Mouse (Mus musculus) right cerebral cortex, postnatal 4 days (tissue): ENCODE results near the gene Cenpj.

Experiments used
- DNase-seq: peaks from one replicate; pipeline ENCODE4 v3.0.0-alpha.2; 2022

Cenpj gene

DNA sequence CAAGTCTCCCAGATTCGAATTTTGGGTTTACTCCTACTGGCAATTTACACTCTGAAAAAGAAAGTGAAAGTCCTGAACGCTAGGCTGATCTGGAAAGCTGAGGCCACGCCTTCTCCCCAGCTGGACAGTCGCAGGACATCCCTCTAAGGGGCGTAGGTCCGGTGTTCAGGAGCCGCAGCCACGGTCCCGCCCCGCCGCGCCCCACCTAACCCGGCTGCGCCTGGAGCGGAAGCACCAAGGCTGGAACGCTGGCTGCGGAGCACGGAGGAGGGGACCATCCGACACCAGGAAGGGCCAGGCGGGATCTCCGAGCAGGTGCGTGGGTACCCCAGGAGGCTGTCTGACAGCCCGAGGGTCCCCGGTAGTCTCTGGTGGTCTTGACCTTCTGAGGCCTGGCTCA lies at the start of gene Cenpj, which contains the start of gene Parp4:
Gene Cenpj, minus strand, starts transcription at position 10 of the 400 bp plus-strand sequence.
Gene Parp4, plus strand, starts transcription at position 204 of the 400 bp plus-strand sequence.
- peak; percentile 8 for DNase-seq

DNA sequence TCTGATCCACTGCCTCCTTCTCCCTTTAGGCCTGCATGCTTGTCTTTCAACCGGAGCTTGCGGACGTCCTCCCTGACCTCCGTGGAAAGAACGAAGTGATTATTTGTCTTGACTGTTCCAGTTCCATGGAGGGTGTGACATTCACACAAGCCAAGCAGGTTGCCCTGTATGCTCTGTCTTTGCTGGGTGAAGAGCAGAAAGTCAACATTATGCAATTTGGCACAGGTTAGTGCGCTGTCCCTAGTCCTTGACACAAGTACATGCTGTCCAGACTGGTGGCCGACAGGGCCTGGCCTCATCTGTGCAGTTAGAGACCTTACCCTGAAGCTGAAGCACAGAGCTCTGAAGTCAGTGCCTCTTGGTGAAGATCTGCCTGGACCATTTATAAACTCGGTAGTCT lies 45.2 kb upstream of the Cenpj start:
- DNase-seq: no peak

DNA sequence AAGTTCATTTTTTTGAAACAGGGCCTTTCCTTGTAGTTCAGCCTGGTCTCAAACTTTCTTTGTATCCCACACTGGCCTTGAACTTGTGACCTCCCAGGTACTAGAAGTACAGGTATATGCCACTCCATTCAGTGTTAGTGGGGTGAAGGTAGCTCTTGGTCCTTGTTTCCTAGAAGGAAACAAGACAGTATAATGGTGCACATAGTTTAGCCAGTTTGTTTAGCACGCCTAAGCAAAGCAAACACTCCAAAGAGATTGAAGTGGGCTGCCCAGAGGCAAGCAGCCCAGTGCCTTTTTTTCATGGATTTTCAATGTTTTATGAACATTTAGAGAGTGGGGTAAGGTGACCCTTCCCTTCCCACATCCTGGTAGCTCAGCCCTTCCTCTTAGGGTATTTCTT lies 42.2 kb upstream of the Cenpj start:
- no peak for DNase-seq

DNA sequence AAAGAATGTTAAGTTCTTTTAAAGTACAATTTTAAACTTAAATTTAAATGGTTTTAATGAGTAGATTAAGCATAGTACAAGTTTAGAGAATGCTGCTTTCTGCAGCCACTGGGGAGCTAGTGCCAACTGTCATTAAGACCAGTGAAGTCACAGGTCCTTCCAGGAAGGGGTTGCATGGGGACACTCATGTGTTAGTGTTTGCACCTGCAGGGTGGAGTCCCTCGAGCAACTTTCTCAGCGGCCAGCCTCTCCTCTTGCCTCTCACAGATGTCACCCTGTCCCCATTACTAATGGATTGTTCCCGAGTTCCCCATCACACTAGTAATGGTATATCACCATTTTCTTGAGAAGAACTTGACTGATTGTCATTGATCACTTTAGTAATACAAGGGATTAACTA lies 38.0 kb upstream of the Cenpj start:
- no peak for DNase-seq

DNA sequence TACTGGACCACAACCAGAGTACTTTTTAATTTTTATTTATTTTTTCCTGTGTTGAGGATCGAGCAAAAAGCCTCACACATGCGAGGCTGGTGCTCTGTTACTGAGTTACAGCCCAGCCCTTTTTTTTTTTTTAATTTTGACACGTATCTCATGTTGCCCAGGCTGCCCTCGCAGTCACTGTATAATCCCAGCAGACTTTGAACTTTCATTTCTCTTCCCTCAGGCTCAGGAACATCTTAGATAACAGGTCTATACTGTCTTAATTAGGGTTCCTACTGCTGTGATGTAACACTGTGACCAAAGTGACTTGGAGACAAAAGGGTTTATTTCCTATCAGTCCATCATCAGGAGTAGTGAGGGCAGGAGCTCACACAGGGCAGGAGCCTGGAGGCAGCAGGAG lies 29.9 kb upstream of the Cenpj start:
- no peak for DNase-seq

DNA sequence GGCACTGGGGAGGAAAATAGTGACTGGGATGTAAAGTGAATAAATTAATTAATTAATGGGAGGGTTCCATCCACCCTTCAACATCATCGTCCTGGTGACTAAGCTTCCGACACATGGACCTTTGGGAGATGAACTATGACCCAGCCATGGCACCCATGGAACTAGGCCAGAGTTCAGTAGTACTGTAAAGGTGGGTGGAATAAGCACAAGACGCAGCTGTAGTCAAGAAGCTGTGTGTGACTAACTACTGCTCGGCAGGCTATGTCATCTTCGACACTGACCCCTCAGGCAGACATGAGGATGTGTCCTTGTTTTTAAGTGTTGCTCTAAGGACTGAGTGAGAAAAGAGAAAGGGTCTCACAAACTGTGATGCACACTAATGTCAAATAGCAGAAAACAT lies 29.2 kb upstream of the Cenpj start:
- no peak for DNase-seq

DNA sequence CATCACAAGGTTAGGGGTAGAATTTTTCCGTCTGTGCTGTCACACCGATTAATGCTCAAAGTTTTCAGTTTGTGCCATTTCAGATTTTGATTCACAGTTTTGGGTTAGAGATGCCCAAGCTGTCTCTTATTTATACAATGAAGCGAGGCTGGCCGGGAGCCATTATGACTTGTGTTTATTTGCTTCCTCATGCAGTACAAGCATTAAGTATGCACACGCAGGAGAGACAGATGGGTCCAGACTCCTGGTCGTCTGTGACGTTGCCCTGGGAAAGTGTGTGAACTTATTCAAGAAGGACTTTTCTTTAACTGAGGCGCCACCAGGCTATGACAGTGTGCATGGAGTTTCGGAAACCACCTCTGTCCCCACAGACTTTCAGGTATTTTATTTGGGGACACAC lies 26.8 kb upstream of the Cenpj start:
- DNase-seq: peak; percentile 18

DNA sequence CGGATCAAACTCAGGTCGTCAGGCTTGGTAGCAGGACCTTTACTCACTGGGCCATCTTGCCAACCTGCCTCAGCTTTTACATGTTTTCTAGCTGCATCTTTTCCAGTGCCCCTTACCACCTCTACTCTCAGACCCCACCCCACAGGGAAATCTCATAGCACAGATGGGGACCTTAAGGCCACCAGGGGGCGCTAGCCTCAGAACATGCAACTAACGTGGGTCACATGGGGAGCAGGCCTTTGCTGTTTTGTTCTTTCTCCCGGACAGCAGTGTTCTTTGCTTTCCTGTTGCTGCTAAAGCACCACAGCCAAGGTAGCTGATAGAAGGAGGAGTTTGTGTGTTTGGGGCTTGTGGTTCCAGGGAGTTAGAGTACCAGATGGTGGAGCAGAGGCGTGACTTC lies 23.5 kb upstream of the Cenpj start:
- peak; percentile 42 for DNase-seq

DNA sequence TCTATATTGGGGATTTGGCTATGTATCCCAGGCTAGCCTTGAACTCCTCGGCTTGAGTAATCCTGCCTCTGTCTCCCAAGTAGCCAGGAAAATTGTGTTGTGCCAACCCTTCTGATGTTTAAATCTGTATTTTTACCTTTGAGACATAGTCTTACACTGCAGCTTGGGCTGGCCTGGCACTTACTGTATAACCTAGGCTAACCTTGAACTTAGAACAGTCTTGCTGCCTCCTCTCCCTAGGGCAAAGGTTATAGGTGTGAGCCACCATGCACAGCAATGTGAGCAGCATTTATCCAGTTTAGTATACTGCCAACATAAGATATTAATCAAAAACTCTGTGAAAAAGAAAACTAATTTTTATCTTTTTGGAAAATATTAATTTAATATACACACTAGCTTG lies 19.6 kb upstream of the Cenpj start:
- no peak for DNase-seq

DNA sequence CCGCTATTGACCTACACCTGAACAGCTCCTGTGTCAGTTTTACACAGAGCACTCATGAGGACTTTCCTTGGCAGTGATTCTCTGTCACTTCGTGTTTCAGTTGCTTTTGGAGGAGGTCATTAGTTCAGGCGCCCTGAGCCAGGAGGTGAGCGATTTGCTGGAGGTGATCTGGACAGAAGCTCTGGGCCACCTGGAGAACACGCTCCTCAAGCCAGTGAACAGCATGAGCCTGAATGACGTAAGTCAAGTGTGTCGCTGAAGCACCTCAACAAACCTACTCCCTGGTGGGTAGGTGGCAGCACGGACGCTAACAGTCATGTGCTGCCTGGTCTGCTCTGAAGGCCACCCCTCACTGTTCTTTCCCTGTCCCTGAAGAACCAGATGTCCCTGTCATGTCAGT lies 17.0 kb upstream of the Cenpj start:
- no peak for DNase-seq

DNA sequence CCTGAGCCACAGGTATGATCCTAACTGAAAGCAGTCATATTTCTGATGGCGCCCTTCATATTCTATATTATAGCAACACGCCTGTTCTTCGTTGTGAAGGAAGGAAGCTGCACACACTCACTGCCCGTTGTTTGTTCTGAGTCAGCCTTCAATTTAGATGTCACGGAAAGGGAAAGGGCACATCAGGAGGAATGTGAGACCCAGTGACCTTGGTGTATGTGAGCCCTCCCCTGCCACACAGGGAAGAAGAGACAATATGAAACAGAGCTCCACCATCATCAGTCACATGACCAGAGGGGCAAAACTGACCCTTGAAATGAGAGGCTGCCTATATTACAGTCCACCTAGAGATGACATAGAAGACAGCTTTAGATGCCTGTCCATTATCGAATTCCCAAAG lies 7.1 kb upstream of the Cenpj start:
- no peak for DNase-seq

DNA sequence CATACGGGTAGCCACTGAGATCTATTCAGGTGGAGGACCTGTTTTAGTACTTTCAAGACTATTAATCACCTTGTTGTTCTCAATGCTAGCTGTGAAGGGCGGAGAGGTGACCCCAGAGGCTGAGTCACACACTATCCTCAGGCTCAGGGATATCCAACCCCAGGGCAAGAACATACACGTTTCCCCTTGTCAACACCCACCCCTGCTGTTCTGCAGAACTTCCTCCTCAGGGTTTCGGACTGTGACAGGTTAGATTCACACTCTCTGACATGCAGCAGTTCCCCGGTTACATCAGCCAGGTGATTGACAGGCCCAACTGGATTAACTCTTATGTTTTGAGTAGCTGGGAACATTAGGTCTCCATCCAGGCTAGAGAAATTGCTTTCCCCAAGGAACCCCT lies 5.9 kb upstream of the Cenpj start:
- DNase-seq: no peak

DNA sequence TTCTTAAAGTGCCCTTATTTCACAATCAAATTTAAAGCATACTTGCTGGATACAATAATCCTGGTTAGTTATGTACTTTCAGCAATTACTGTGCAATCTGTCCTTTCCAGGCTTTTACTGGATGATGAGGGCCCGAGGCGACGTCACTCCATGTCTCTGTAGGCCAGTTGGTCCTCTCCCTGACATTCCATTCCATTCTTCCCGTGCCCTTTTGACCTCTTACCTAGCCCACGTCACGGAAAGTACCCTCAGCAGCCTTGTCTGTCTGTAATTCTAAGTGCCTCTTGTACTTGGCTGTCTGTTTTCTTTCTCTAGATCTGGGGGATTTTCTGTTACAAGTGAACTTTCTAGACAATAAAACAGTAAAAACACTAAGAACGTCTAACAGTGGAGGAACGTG lies 3.8 kb upstream of the Cenpj start:
- no peak for DNase-seq

DNA sequence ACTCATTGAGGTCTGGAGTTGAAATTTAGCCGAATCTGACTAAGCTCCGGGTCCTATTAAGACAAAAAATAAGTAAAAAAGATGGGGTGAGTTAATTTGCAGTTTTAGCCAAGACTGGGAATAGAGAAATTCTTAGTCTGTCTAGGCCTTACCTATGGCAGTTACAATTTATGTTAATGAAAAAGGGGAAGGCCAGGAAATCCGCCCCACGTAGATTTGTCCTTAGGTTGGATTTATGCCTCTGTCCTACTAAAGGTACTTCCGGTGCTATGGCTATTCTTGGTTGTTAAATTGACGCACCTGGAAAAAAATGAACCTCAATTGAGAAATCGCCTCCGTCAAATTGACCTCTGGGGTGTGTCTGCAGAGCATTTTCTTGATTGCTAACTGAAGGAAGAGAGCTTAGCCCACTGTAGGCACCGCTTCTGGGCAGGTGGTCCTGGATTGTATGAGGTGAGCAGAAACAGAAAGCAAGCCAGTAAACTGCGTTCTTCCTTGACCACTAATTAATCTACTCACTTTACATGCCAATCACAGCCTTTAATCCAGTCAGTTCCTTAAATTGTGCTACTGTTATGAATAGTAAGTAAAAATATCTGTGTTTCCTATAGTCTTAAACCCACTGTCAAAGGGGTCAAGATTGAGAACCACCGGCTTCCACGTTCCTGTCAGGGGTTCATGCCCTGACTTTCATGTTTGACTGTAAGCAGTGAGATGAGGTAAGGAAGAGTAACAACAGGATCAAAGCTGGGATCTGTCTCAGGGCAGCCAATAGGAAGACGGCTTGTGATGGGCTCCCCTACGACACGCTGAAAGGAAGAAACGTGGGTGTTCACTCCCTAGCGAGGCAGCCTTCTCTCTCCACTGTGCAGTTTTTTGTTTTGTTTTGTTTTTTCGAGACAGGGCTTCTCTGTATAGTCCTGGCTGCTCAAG lies 1.0 kb upstream of the Cenpj start:
- no peak for DNase-seq

DNA sequence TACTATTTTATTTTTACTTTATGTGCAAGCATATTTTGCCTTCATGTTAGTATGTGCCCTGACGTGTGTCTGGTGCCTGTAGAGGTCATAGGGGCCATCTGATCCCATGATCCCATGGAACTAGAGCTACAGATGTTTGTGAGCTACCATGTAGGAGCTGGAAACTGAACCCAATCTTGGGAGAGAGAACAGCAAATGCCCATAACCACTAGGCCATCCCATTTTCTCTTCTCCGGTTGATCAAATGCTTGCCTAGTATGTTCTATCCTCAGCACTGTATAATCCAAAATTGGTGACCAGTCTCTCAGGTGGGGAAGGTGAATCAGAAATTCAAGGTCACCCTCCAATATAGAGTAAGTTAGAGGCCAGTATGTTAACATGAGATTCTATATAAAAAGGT lies 2.7 kb downstream of the Cenpj start:
- no peak for DNase-seq

DNA sequence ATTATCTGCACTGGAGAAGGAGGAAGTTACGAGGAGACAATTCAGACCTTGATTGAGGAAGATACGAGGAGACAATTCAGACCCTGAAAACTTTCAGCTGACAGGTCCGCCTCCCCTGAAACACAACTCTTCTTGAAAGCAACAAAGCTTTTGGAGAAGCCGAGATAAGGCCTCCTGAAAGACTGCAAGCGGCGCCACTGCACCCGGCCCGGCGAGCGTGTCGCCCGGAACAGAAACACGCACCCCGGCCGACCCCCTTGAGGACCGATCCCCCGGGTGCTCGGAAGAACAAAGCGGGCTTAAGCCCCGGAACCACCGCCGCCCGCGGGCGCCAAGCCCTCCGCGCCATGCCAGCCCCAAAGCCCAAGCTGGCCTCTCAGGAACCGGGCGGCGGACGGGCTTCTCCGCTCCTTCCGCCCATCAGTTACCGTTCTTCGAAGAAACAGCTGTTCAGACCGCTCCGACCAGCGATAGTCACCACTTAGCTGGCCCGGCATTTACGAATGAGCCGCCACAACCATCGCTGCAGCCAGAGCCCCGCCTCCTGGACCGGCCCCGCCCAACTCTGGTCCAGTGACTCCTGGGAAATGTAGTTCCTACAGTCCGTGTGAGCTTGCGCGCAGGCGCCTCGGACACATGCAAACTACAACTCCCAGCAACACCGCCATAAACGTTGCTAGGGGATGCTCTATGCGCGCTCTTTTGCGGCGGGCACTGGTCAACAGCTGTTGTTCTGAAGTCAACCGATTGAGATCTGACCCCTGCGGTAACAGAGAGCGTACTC lies 3.7 kb downstream of the Cenpj start:
- peak; percentile 89 for DNase-seq

DNA sequence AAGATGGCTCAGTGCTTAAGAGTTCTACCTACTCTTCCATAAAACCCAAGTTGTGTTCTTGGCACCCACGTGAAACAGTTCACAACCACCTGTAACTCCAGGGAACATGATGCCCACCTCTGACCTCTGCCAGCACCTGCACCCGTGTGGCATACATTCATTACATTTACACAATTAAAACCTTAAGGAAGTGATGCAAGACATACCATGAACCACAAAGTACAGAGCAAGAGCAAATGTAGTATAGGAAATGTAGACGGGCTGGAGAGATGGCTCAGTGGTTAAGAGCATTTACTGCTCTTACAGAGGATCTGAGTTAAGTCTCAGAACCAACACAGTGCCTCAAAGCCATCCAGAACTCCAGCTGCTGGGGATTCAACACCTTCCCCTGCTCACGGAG lies 6.2 kb downstream of the Cenpj start:
- no peak for DNase-seq

DNA sequence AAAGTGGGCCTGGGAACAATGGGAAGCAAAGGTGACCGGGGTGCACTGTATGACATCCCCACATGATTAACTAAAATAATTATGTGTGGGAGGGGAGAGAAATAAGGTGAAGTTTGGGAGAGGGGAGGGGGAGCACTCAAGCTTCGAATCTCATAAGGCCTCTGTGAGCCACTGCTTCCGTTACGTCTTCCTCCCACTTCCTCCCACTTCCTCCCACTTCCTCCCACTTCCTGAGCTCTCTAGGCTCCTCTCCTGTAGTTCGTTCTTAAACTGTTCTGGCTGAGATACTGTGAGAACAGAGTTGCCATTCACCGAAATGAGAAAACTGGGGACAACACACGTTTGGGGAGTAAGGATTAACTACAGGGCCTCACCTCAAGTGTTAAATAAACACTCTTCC lies 7.7 kb downstream of the Cenpj start:
- DNase-seq: no peak

DNA sequence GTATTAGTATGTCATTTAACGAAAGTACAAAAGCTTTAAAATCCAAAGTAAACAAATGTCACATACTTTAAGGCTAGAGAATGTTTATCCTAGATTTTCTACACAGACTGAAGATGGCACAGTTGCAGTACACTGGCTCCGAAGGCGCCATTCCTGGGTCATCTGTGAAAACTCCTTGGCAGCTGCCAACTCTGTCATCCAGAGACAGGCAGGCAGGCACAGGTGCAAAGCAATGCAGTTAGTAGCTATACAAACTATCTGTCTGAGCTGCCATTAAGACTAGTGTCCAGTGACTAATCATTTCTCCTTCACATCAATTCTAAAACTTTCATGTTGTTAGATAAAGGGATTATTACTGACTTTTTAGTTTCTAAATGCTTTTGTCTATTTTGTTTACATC lies 16.1 kb downstream of the Cenpj start:
- DNase-seq: no peak

DNA sequence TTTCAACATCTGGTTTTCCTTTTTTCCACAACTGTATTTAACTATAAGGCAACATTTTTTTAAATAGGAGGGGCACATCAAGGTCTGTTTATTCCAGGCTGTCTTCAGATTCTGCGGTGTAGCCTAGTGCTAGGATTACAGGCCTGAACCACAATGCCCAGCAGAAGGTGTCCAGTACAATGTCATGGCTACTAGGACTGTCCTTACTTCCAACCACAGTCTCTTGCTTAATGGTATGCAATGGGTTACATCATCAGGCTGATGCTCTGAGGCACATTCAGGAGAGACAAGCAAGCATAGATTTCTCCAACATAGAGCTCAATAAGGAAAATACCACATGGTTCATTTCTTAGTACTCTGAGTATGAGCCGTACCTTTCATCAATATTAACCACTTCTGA lies 20.5 kb downstream of the Cenpj start:
- no peak for DNase-seq

DNA sequence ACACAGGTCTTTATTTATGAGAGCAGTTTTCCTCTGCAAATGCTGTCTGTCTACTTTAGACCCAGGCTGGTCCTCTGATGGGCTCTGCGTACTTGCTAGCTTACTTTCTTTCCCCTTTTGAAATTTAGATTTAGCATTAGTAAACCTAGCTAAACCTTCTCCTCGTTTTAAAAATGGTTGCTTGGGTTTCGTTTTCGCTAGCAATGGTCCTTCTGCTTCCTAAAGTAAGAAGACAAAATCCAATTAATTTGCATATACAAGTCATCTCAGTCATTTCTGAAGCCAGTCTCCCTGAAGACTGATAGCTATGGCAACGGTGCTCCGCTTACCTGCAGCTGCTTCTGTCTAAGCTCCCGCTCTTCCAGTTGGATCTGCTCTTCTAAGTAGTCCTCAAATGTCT lies 21.9 kb downstream of the Cenpj start:
- no peak for DNase-seq

DNA sequence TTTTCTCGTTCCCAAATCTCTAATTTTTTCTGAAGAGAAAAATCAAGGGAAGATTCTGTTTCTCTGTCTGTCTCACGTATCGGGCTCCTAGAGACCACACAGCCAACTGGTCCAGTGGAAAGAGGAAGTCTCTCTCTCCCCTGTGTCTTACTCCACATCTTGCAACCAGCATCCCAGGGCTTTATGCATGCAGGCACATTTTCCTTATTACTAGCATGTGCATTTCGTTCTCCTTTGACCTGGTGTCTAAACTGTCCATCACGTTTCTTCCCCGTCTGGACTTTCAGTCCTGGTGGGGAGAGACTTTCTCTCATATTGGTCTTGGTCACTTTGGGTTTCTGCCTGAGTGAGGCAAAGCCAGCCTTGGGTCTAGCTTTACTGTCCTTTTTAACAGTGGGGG lies 22.3 kb downstream of the Cenpj start:
- no peak for DNase-seq

DNA sequence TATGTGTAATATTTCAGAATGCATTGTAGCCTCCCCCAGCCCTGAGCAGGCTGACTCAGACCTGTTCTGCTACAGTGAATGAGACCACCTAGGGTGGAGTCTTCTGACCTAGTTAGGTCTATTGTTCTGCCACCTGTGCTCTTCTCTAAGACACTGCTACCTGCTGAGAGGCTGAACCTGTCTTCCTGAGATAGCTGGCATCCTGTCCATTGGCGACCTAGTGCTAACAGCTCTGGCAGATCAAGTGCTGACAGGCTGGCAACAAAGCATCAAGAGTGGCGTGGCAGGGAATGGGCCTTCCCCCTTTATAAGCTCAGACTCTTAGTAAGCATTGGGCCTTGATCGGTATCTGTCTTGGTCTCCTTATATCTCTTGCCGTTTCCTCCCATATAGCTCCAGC lies 24.3 kb downstream of the Cenpj start:
- DNase-seq: no peak

DNA sequence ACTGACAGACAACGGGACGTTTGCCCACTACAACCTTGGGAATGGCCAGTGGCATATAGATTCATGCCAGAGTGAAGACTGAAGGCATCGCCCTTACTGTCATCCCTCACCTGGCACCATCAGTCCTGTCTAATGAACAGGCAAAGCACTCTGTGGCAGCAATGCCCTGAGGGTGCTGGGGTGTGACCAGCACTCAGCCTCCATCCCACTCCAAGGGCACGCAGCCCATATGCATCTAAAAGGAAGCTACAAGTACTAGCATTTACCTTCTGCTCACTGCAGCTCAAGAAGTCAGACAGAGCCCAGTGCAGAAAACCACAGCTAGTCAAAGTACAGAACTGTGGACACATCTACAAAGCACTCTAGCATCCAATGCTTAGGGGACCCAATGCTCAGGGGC lies 29.7 kb downstream of the Cenpj start:
- no peak for DNase-seq
